Mouse (Mus musculus) B cell, adult 67 days (primary cell): ENCODE data around the gene Stk31. TPM values are rescaled to one million over a fixed set of nuclear protein-coding genes. Genes with fewer than 3 reads are reported as not detected.

Experiments
- total RNA-seq, 2 experiments: library from RNA; stranded (reverse); gene quantifications; 4 replicates each; pipeline ENCODE4 v1.2.4; 2023

The Stk31 gene
- not detected for total RNA-seq

DNA sequence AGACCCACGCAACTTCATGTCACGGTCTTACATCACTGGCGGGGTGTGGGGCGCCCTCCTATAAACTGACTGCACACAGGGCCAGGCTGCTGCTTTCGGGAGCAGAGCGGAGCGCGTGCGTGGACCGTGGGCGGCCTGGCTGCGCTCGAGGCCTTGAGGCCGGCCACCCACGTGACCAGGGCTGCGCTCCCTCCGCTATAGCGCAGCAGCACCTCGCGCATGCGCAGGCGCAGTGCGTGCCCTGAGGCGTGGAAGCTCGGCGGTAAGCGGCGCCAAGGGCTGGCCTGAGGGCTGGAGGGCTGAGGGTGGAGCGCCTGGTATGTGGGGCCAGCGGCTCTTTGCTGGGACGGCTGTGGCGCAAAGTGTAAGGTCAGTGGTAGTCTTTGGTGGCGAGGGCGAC, at the start of gene Stk31:
Stk31 (plus strand) TSS at position 289 of the 400 bp plus-strand sequence.

DNA sequence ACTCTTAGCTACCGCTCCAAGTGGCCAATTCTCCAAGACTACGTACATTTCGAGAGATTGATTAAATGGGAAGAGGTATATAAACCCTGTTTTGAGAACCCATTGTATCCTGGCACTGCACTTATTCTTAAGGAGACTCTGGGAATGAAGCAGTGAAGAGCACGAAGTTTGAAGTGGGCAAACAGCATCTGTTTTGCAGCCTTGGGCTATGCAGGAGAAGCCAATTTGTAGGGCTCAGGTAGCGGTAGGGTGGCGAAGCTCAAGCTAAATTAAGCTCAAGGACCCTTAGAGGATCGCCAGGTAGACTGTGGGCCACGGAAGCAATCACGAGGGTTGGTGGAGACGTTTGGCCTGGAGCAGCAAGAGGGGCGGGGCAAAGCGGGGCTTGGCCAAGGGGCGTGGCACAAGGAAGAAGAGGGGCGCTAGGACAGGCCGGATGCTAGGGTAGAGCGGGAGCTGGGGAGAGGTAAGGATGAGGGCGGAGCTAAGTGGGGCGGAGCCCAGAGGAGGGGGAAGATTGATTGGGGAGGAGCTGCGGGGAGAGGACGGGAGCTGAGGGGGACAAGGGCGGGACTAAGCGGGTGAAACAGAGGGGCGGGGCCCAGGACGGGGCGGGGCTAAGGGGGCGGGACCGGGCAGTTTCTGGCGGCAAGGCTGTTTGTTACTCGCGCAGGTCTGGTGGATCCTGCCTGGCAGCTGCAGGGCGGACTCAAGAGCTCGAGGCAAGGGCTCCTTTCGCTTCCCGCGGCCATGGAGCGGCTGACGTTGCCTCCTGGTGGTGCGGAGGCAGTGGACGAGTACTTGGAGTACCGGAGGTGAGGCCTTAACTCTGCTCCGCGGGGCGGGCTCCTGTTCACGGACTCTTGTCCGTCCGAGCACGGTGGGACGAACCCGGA, 28.0 kb upstream of the Stk31 start, which contains the start of gene Fam221a:
Fam221a (plus strand) TSS at position 581 of the 896 bp plus-strand sequence.

Other genes starting within 250 kb of the Stk31 start
- 1 to 10 TPM in 1 of 2 experiments, under 1 TPM in 1; 0.93 to 1.4 TPM for gene Igf2bp3, start 180.6 kb upstream of the Stk31 start, total RNA-seq
- gene Tra2a, start 131.6 kb upstream of the Stk31 start, total RNA-seq: 100 to 1,000 TPM; 200 to 236 TPM
- gene Ccdc126, start 76.3 kb upstream of the Stk31 start, total RNA-seq: 1 to 10 TPM; 3.2 to 3.6 TPM
- gene Fam221a, start 27.9 kb upstream of the Stk31 start, total RNA-seq: 1 to 10 TPM; 2.8 to 3.6 TPM